Mouse (Mus musculus) testis, adult 2 months (tissue): ENCODE measurements around the gene Fam120a.

ENCODE experiments used
- CTCF ChIP-seq: fragments of 200-500 bp; IDR thresholded peaks from 2 replicates; pipeline ENCODE4 v1.5.1; 2012; ENCODE audit warnings: low read depth, mild to moderate bottlenecking, inconsistent platforms, low read length, moderate library complexity; ENCODE audit not compliant: control insufficient read depth, insufficient read depth, insufficient replicate concordance
- POLR2A ChIP-seq: fragments of 200-500 bp; IDR thresholded peaks from 2 replicates; pipeline ENCODE4 v1.6.1; 2012; ENCODE audit warnings: low read depth, mild to moderate bottlenecking, inconsistent platforms, low read length, moderate library complexity; ENCODE audit not compliant: control insufficient read depth

GRCm38 (mm10) chr13:48974699-48975098 lies 6.9 kb upstream of the Fam120a start:
- TF ChIP-seq CTCF (no peak), POLR2A (no peak)
